Mouse (Mus musculus) liver, embryonic 12.5 days (tissue): ENCODE data around the gene Psmd13. TPM values are rescaled to one million over a fixed set of nuclear protein-coding genes. Genes with fewer than 3 reads are reported as not detected.
A peak's percentile ranks its signal among the peaks of the same experiment; 100 is the strongest.

Experiments used
- ATAC-seq: fragments of 200-750 bp; cut with Nextera tagmentation; 2 replicates; pipeline ENCODE4 v1.8.0; 2017; ENCODE audit warnings: moderate number of reproducible peaks, mild to moderate bottlenecking, moderate library complexity
- H3K27ac ChIP-seq: fragments of 300-500 bp; sonication (generic); 2 replicates; pipeline ENCODE4 v1.5.1; 2016; ENCODE audit warnings: mild to moderate bottlenecking
- H3K27me3 ChIP-seq: fragments of 300-500 bp; sonication (generic); replicated peaks from 2 replicates; pipeline ENCODE4 v1.6.1; 2016; ENCODE audit warnings: mild to moderate bottlenecking, moderate library complexity
- H3K36me3 ChIP-seq: fragments of 300-500 bp; sonication (generic); 2 replicates; pipeline ENCODE4 v1.6.1; 2016; ENCODE audit warnings: mild to moderate bottlenecking, moderate library complexity
- H3K4me1 ChIP-seq: fragments of 300-500 bp; sonication (generic); 2 replicates; pipeline ENCODE4 v1.6.1; 2016
- H3K4me2 ChIP-seq: fragments of 300-500 bp; sonication (generic); 2 replicates; pipeline ENCODE4 v1.6.1; 2016; ENCODE audit warnings: mild to moderate bottlenecking, moderate library complexity
- H3K4me3 ChIP-seq: fragments of 300-500 bp; sonication (generic); 2 replicates; pipeline ENCODE4 v1.5.1; 2016; ENCODE audit warnings: mild to moderate bottlenecking, moderate library complexity
- H3K9ac ChIP-seq: fragments of 300-500 bp; sonication (generic); 2 replicates; pipeline ENCODE4 v1.6.1; 2016; ENCODE audit warnings: mild to moderate bottlenecking, moderate library complexity
- H3K9me3 ChIP-seq: fragments of 300-500 bp; sonication (generic); replicated peaks from 2 replicates; pipeline ENCODE4 v1.6.1; 2016; ENCODE audit warnings: mild to moderate bottlenecking, moderate library complexity
- WGBS: fragments of 180-500 bp; shearing (Covaris S2); methylation state at CpG from one replicate; pipeline ENCODE4 v1.1.7; 2016; ENCODE audit not compliant: insufficient replicate concordance; 5-methylcytosine and 5-hydroxymethylcytosine counted together
- polyA plus RNA-seq: library from polyadenylated mRNA; unstranded; fragments of >200 nt; fragmentation: Nextera tagmentation; extraction: Ambion mirVana; gene quantifications from 2 replicates; pipeline ENCODE4 v1.2.1, GENCODE M21; 2016

The Psmd13 gene
- 204 and 213 TPM in 2 replicates for polyA plus RNA-seq

DNA sequence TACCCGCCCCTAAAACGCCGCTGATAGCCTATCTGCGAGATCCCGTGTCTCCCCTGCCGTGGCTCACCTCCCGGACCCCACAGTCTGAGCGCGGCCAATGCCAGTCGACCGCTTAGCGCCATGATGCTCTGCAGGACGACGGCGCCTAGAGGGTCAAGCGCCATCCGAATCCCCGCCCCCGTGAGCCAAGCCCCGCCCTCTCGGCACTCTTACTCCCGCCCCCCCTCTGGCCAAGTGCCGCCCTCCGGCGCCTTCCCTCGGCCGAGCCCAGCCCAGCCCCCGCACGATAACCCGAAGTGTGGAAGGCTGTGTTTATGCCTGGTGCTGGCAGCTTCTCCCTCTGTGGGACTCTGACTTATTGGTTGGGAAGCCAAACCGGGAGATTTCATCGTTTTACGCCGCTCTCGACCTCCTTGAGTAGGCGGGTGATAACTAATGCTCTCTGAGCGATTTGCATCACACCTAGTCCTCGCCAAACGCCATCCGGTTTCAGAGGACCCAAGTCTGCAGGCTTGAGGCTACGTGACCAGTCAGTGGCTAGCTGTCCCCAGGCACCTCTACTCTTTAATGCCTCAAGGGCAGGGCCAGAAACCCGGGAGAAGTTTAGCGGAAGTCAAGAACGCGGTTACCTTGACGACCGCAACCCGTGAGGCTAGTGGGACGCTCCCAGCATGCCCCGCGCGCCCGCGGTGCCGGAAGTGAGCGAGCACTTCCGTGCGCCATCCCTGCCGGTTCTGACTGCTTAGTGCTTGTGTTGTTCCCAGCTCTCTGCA, at the start of gene Psmd13, which contains the start of gene Sirt3:
TSS of gene Psmd13 (plus strand) at position 273 of the 773 bp plus-strand sequence.
TSS of gene Sirt3 (minus strand) at position 614 of the 773 bp plus-strand sequence.
- H3K27ac ChIP-seq, result peak within 1 kb of the TSS; percentile 90
- peak; percentile 92 for ATAC-seq
- WGBS, result under 1% methylated on average over 59 of the region's 59 CpGs

DNA sequence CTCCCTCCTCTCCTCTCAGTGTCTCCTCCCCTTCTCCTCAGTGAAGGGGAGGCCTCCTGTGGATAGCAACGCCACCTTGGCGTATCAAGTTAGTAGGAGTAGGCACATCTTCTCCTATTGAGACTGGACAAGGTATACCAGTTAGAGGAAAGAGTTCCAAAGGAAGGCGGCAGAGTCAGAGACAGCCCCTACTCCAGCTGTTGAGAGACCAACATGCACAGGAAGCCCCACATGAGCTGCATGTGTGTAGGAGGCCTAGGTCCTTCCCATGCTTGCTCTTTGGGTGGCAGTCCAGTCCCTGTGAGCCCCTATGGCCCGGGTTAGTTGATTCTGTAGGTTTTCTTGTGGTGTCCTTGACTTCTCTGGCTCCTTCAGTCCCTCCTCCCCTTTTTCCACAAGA, 48.4 kb upstream of the Psmd13 start:
- Histone ChIP-seq H3K27ac (no peak overlapping the region), H3K4me1 (peaks cover 9% of the 10 kb centered on the region), H3K4me3 (no peak overlapping the region), H3K36me3 (no peaks in the 10 kb centered on the region), H3K4me2 (no peak overlapping the region), H3K27me3 (peaks cover 27% of the 10 kb centered on the region), H3K9ac (no peak overlapping the region), H3K9me3 (no peaks in the 10 kb centered on the region)
- WGBS, result 68% methylated on average over 4 of the region's 4 CpGs
- ATAC-seq, result no peak

More for the DNA sequence above, at the start of gene Psmd13, which contains the start of gene Sirt3:
- Histone ChIP-seq H3K4me3 (peak within 1 kb of the TSS; percentile 99), H3K9ac (peak within 1 kb of the TSS; percentile 88), H3K4me2 (peak within 1 kb of the TSS; percentile 91), H3K9me3 (no peaks in the 10 kb centered on the region), H3K4me1 (peaks cover 43% of the 10 kb centered on the region), H3K36me3 (peaks cover 49% of the 10 kb centered on the region), H3K27me3 (no peaks in the 10 kb centered on the region)

DNA sequence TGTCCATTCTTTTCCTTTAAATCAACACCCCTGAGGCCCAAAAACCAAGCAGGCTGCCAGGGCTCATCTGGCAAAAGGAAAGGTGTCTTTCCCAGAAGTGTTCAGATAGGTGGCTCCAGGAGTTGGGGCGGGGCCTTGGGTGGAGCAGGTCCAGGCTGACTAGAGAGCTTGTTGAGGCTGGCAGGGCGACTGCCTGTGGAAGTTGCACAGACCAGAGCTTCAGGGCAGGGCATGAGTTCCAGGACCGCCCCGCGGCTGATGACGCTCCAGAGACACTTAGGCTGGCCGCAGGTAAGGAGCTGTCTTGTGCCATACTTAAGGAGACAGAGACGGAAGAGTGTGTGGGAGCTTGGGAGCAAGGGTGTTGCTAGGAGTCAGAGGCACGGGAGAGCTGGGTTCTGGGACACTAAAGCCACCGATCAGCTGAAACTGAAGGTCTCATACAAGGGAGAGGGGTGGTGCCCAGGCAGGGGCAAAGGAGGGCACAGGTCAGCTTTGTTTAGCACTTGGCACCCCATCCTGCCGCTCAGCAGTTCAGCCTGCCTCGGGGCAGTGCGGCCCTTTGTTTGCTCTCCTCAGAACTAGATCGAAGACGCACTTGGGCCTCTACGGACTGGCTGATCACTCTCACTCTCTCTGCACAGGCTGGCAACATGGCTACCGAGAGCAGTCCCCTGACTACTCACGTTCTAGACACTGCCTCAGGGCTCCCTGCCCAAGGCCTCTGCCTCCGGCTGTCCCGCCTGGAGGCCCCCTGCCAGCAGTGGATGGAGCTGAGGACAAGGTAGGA, 46.6 kb upstream of the Psmd13 start, which contains the start of gene Urah:
TSS of gene Urah (plus strand) at position 51 of the 790 bp plus-strand sequence.
- H3K9ac ChIP-seq, result no peak within 1 kb of the TSS
- H3K27ac ChIP-seq, result no peak within 1 kb of the TSS
- 43% methylated on average over 20 of the region's 20 CpGs for WGBS
- H3K36me3 ChIP-seq, result no peaks in the 10 kb centered on the region
- ATAC-seq, result peak; percentile 62
- peaks cover 9% of the 10 kb centered on the region for H3K4me1 ChIP-seq
- H3K27me3 ChIP-seq, result peaks cover 43% of the 10 kb centered on the region
- no peaks in the 10 kb centered on the region for H3K9me3 ChIP-seq
- no peak within 1 kb of the TSS for H3K4me3 ChIP-seq
- peak within 1 kb of the TSS; percentile 33 for H3K4me2 ChIP-seq

DNA sequence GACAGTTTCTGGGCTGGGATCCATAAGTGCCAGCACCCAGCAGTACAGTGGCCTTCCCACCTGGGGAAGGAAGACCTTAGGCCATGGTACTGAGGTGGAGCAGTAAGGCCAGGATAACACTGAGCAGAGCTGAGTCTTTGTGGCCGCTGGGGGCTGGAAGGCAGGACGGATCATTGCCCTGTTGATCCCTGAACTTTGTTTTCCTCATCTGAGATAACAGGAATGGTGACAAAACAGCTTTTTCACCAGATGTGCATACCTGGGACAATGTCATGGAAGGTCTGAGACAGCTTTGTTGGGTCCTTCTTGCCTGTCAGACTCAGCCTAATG, 46.0 kb upstream of the Psmd13 start:
- H3K27me3 ChIP-seq, result peaks cover 48% of the 10 kb centered on the region
- H3K4me2 ChIP-seq, result peak overlapping the region; percentile 33; the same call in 1 of the 2 replicates
- H3K9ac ChIP-seq, result no peak overlapping the region
- no peak overlapping the region for H3K4me3 ChIP-seq
- no peak overlapping the region for H3K27ac ChIP-seq
- ATAC-seq, result peak; percentile 24; the same call in 1 of the 2 replicates
- H3K9me3 ChIP-seq, result no peaks in the 10 kb centered on the region
- peaks cover 9% of the 10 kb centered on the region for H3K4me1 ChIP-seq
- WGBS, result 57% methylated on average over 2 of the region's 2 CpGs
- no peaks in the 10 kb centered on the region for H3K36me3 ChIP-seq

DNA sequence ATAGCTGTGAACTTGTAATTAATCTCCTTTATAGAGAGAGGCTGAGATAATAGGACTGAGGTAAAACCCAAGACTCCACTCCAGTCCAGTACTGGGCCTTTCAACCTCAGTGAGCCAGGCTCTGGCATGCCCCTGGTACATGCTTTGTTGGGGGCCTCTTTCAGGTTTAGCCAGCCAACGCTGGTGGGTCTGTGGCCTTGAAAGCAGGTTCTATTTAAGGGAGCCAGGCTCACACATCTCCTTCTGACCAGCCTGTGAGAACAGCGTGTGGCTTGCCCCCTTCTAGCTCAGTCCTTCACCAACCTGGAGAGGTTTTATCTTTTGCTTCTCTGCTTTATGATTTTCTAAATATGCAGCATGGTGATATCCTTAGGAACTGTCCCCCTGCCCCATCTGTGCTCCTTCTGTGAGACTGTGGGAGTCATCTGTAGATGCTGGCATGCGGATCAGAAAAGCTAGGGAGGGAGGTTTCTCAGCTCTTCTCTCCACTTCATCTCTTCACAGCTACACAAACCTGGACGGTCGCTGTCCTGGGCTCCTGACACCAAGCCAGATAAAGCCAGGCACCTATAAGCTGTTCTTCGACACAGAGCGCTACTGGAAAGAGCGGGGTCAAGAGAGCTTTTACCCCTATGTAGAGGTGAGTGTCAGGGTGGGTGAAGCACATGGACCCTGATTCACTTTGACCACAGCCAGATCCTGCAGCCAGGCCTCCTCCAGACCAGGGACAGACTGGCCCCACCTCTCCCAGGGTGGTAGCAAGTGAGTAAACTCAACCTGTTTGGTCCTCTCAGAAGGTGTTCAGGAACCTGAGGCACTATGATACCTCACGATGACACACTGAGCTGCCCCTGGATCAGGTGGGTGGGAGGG, 45.3 kb upstream of the Psmd13 start:
- Histone ChIP-seq H3K9ac (no peak overlapping the region), H3K27me3 (peaks cover 55% of the 10 kb centered on the region), H3K4me3 (no peak overlapping the region), H3K36me3 (no peaks in the 10 kb centered on the region), H3K27ac (no peak overlapping the region), H3K4me2 (no peak overlapping the region), H3K4me1 (peaks cover 9% of the 10 kb centered on the region), H3K9me3 (no peaks in the 10 kb centered on the region)
- WGBS, result 74% methylated on average over 9 of the region's 9 CpGs
- ATAC-seq, result no peak

DNA sequence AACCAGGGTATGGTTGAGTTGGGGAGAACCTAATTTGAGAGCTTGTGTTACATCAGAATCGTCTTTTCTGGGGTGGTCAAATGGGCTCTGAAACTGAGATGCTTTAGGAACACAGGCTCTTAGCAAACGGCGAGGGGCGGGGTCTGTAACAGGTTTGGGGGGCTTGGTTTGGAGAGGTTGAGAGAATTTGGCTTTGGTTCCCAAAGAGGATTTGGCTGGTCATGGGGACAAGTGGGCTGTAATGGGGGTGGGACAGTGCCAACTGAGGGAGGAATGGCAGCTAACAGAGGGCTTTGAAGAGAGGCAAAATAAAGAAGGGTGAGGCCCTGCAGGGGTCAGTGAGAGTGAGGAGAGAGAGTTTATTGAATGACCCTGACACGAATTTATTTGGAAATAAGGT, 42.2 kb upstream of the Psmd13 start:
- Histone ChIP-seq H3K27ac (no peak overlapping the region), H3K36me3 (no peaks in the 10 kb centered on the region), H3K4me3 (no peak overlapping the region), H3K9ac (no peak overlapping the region), H3K4me1 (peaks cover 9% of the 10 kb centered on the region), H3K27me3 (peaks cover 68% of the 10 kb centered on the region), H3K4me2 (no peak overlapping the region), H3K9me3 (no peaks in the 10 kb centered on the region)
- ATAC-seq, result no peak
- 54% methylated on average over 5 of the region's 5 CpGs for WGBS

DNA sequence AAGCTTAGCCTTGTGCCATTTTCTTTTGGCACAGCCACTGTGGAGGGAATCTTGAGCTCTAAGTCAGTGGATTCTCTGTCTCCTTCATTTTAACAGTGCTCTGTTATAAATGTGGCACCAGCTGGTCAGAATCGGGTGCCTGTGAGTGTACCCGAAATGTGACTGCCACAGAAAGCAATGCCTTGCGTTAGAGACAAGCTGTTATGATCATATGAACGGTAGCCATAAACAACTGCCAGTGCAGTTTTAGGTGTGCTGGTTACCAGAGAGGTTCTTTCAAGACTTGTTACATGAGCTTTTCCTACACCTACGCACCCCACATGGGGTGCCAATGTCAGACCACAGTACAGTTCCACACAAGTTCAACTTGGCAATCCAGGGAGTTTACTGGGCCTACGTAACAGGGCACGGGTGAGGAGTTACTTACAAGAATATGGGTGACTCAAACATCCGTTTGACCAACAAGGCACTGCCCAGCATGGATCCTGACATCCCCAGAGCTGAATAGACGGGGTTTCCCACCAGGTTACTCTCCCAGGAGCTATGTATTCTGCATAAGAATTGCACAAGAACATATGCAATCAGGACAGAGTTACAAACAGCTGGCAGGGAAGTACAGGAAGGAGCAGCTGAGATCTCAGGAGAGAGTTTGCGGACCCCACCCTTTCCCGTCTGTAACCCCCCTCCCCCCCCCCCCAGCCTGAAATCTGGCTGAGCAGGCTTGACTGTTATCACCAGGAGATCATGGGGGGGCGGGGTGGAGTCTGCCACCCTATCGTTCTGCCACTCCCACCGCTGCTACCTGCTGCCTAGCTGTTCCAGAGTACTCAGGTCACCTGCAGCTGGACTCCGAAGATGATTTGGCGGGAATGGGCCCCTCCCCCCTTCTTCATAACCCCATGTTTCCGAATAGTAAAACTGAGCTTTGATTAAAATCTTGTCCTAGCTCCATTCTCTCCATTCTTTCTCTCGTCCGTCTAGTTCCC, 40.7 kb upstream of the Psmd13 start:
- H3K4me3 ChIP-seq, result no peak overlapping the region
- 31% methylated on average over 19 of the region's 19 CpGs for WGBS
- H3K27me3 ChIP-seq, result peaks cover 76% of the 10 kb centered on the region
- no peak overlapping the region for H3K27ac ChIP-seq
- H3K4me1 ChIP-seq, result no peaks in the 10 kb centered on the region
- H3K36me3 ChIP-seq, result no peaks in the 10 kb centered on the region
- no peaks in the 10 kb centered on the region for H3K9me3 ChIP-seq
- no peak for ATAC-seq
- no peak overlapping the region for H3K9ac ChIP-seq
- H3K4me2 ChIP-seq, result no peak overlapping the region

DNA sequence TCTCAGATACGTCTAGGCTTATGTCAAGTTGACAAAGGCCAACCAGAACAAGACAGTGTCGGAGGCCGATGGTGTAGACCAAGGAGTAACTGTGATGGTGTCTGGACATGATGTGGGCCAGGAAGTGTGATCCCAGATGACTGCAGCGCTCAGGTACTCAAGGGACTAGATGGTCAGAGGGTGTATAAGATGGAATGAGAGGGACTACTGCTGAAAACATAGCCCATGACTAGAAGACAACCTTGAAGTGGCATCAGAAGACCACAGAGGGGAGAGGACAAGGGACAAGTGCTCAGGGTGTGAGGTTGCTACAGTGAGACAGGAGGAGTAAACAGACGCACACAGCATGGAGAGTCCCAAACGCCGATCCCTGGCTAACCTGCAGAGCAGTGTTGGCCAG, 38.0 kb upstream of the Psmd13 start:
- H3K9ac ChIP-seq, result no peak overlapping the region
- no peaks in the 10 kb centered on the region for H3K36me3 ChIP-seq
- ATAC-seq, result no peak
- WGBS, result 59% methylated on average over 7 of the region's 7 CpGs
- no peak overlapping the region for H3K4me3 ChIP-seq
- H3K4me1 ChIP-seq, result no peaks in the 10 kb centered on the region
- H3K4me2 ChIP-seq, result no peak overlapping the region
- no peak overlapping the region for H3K27ac ChIP-seq
- no peaks in the 10 kb centered on the region for H3K9me3 ChIP-seq
- peaks cover 67% of the 10 kb centered on the region for H3K27me3 ChIP-seq

DNA sequence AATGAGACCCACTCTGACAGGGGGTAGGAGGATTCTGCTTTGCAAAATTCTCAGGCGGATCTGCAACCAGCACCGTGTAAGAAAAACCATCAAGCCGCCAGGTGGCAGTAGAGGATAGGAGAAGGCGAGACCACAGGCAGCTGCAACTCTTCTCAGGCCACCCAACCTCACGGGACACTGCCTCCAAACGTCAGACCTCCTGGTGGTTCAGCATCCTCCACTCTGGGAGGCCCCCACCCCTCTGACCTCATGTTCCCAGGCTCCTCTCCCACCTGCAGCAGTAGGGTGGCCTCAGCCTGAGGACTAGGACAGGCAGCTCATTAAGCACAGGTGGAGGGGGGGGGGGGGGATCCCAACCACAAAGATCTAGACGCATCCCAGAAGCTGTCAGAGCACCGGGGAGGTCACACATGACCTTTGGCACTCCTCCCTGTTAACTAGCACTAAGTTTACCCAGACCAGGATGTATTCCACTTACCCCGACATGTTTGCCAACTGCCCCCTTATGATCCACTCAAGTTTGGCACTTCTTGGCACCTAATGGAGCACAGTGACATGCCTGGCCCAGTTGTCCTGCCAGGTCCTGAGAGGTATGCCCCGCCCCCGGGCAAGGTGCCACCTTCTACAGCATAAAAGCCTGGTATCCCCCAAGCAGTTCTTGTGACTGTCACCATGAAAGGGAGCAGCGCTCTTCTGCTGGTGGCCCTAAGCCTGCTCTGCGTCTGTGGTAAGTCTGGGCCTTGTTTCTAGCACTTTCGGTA, 36.7 kb upstream of the Psmd13 start, which contains the start of gene Scgb1c1:
TSS of gene Scgb1c1 (plus strand) at position 643 of the 761 bp plus-strand sequence.
- Histone ChIP-seq H3K9ac (no peak within 1 kb of the TSS), H3K4me3 (no peak within 1 kb of the TSS), H3K27ac (no peak within 1 kb of the TSS), H3K4me2 (no peak within 1 kb of the TSS), H3K27me3 (peaks cover 54% of the 10 kb centered on the region), H3K4me1 (no peaks in the 10 kb centered on the region), H3K9me3 (no peaks in the 10 kb centered on the region), H3K36me3 (no peaks in the 10 kb centered on the region)
- ATAC-seq, result peak; percentile 70
- 28% methylated on average over 14 of the region's 14 CpGs for WGBS

DNA sequence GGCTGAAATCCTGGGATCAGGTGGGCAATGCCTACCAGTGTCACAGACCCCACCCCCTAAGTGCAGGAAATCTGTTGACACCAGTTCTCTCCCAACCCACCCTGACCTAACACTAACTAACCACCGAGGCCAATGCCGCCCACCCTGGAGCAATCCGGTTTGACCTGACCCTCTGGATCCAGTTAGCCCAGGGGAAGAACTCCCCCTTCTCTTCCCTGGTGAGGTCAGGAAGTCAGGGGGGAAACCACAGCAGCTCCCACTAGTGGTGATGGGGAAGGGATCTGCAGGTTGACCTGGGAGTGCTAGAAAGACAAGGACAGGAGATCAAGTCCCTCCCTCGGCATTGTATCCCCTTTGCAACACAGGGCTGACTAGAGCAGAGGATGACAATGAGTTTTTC, 36.1 kb upstream of the Psmd13 start:
- H3K36me3 ChIP-seq, result no peaks in the 10 kb centered on the region

More for the DNA sequence above, 36.1 kb upstream of the Psmd13 start:
- Histone ChIP-seq H3K27ac (no peak overlapping the region), H3K4me1 (no peaks in the 10 kb centered on the region), H3K9ac (no peak overlapping the region), H3K4me2 (no peak overlapping the region), H3K4me3 (no peak overlapping the region), H3K9me3 (no peaks in the 10 kb centered on the region), H3K27me3 (peaks cover 48% of the 10 kb centered on the region)
- WGBS, result 64% methylated on average over 4 of the region's 4 CpGs
- ATAC-seq, result no peak
